In genomic region chr16:43508166-43508998, GRCm38 (mm10) we compare ENCODE assay signal across 14 mouse cellular contexts.
DNase-seq lines count a peak whose midpoint lies in the region; ATAC-seq and TF ChIP-seq lines count a peak whose summit lies in the region.
"Had no signal": no experiment of that assay in that cellular context is flagged by ENCODE, and none has a peak within 500 bp of the region (broad histone marks: within the 10 kb centered on the region; RNA-seq: fewer than 3 reads in every experiment).

No protein-coding gene starts in this region.

- 0 out of 2 replicates have a peak overlapping the region, but pooled peaks have one; percentile 11 for H3K9ac ChIP-seq in heart, adult 2 months (ENCODE audit: low read depth, low read length)
- peak overlapping the region; percentile 60 for H3K9ac ChIP-seq in midbrain, embryonic 13.5 days (replicated peaks)
- peak overlapping the region; percentile 11; the same call in 1 of the 2 replicates for H3K9ac ChIP-seq in heart, embryonic 16.5 days (ENCODE audit: low read length)
- H3K9ac ChIP-seq: limb, embryonic 15.5 days had no signal

- peaks cover 6% of the 10 kb centered on the region for H3K4me1 ChIP-seq in heart, adult 2 months (ENCODE audit: control insufficient read depth, insufficient read depth, low read length)
- peaks cover 63% of the 10 kb centered on the region for H3K4me1 ChIP-seq in midbrain, embryonic 13.5 days (replicated peaks)
- H3K4me1 ChIP-seq in midbrain, embryonic 10.5 days = peaks cover 51% of the 10 kb centered on the region
- peaks cover 15% of the 10 kb centered on the region for H3K4me1 ChIP-seq in heart, embryonic 16.5 days (ENCODE audit: control insufficient read depth, insufficient read depth, low read length)

- 75% methylated on average over 9 of the region's 9 CpGs for whole genome bisulfite sequencing in heart, adult 2 months
- 58% methylated on average over 9 of the region's 9 CpGs for WGBS in midbrain, embryonic 13.5 days
- 80% methylated on average over 9 of the region's 9 CpGs for WGBS in midbrain, embryonic 10.5 days
- 65% methylated on average over 9 of the region's 9 CpGs for WGBS in heart, embryonic 16.5 days

- no peak for TF ChIP-seq CTCF in heart, adult 2 months (IDR thresholded peaks at IDR 0.05)

- intact Hi-C loops in heart, adult 2 months (cut with DNase I) = loop anchor here (10.0 kb wide), 1 partner anchor 66 kb away; no protein-coding TSS in a partner anchor

- peaks cover 23% of the 10 kb centered on the region for H3K36me3 ChIP-seq in heart, adult 2 months (ENCODE audit: control insufficient read depth, insufficient read depth, low read length)
- H3K36me3 ChIP-seq in midbrain, embryonic 13.5 days = no peaks in the 10 kb centered on the region
- no peaks in the 10 kb centered on the region for H3K36me3 ChIP-seq in midbrain, embryonic 10.5 days
- no peaks in the 10 kb centered on the region for H3K36me3 ChIP-seq in heart, embryonic 16.5 days (ENCODE audit: control insufficient read depth, insufficient read depth)
- H3K36me3 ChIP-seq: limb, embryonic 15.5 days had no signal

- H3K9me3 ChIP-seq in midbrain, embryonic 13.5 days = no peaks in the 10 kb centered on the region
- H3K9me3 ChIP-seq in midbrain, embryonic 10.5 days (replicated peaks) = no peaks in the 10 kb centered on the region
- no peaks in the 10 kb centered on the region for H3K9me3 ChIP-seq in heart, embryonic 16.5 days (replicated peaks; ENCODE audit: control insufficient read depth, low read length)
- H3K9me3 ChIP-seq: limb, embryonic 15.5 days had no signal

- H3K79me2 ChIP-seq in heart, adult 2 months (replicated peaks; ENCODE audit: control insufficient read depth, insufficient read depth, low read length) = peaks cover 2% of the 10 kb centered on the region; the same call in 1 of the 2 replicates

- no peaks in the 10 kb centered on the region for H3K27me3 ChIP-seq in heart, adult 2 months (ENCODE audit: control insufficient read depth, insufficient read depth, low read length)
- H3K27me3 ChIP-seq in midbrain, embryonic 13.5 days = no peaks in the 10 kb centered on the region
- no peaks in the 10 kb centered on the region for H3K27me3 ChIP-seq in midbrain, embryonic 10.5 days (ENCODE audit: low read depth, poor library complexity, severe bottlenecking)
- H3K27me3 ChIP-seq in heart, embryonic 16.5 days (ENCODE audit: control insufficient read depth, insufficient read depth, low read length) = no peaks in the 10 kb centered on the region
- H3K27me3 ChIP-seq: limb, embryonic 15.5 days had no signal

- no peak for TF ChIP-seq POLR2A in heart, adult 2 months (IDR thresholded peaks at IDR 0.05; ENCODE audit: insufficient read depth, low read depth, low read length)

- ATAC-seq in midbrain, embryonic 13.5 days = no peak
- ATAC-seq in heart, embryonic 16.5 days (replicated peaks; ENCODE audit: extremely low read depth, insufficient read depth, low FRiP score) = no peak

- no peak overlapping the region for H3K4me3 ChIP-seq in heart, adult 2 months
- peak overlapping the region; percentile 31 for H3K4me3 ChIP-seq in midbrain, embryonic 13.5 days (replicated peaks)
- no peak overlapping the region for H3K4me3 ChIP-seq in midbrain, embryonic 10.5 days
- peak overlapping the region; percentile 12 for H3K4me3 ChIP-seq in heart, embryonic 16.5 days (ENCODE audit: low read length)
- H3K4me3 ChIP-seq: limb, embryonic 15.5 days had no signal

- peak overlapping the region; percentile 86 for H3K4me2 ChIP-seq in midbrain, embryonic 13.5 days (replicated peaks)
- H3K4me2 ChIP-seq in heart, embryonic 16.5 days (ENCODE audit: low read depth, low read length) = peak overlapping the region; percentile 44
- H3K4me2 ChIP-seq: limb, embryonic 15.5 days had no signal

- TF ChIP-seq EP300 in heart, adult 2 months (IDR thresholded peaks at IDR 0.05; ENCODE audit: insufficient read depth, low read depth, low read length) = no peak

- no peak for DNase-seq in heart, adult 2 months
- no peak for DNase-seq in heart, postnatal 4 days
- no peak for DNase-seq in midbrain, embryonic 10.5 days (ENCODE audit: low spot score)
- no peak for DNase-seq in thymus, postnatal 0 days (ENCODE audit: low spot score)
- no peak for DNase-seq in adipocyte (ENCODE audit: low spot score)
- DNase-seq in left cerebral cortex, adult 9 months (ENCODE audit: low spot score in 2 of 2) = no peak
- DNase-seq: adrenal gland, postnatal 25 days; gastrocnemius, postnatal 10 days; kidney, adult 18-20 months; right cerebral cortex, adult 18-20 months; thymus, postnatal 36 days had no signal

- peak overlapping the region; percentile 79 for H3K27ac ChIP-seq in heart, adult 2 months
- H3K27ac ChIP-seq in midbrain, embryonic 13.5 days = peak overlapping the region; percentile 25
- H3K27ac ChIP-seq in midbrain, embryonic 10.5 days (replicated peaks) = no peak overlapping the region
- H3K27ac ChIP-seq in heart, embryonic 16.5 days (ENCODE audit: low read length) = peak overlapping the region; percentile 48
- H3K27ac ChIP-seq: limb, embryonic 15.5 days had no signal

Comparison
In these comparisons a context has a peak if more than half of its experiments do, and no peak if none do; other contexts are left out.
1. H3K4me3 ChIP-seq: peak in midbrain, embryonic 13.5 days (single experiment) and heart, embryonic 16.5 days (single experiment); none in heart, adult 2 months (single experiment) and midbrain, embryonic 10.5 days (single experiment).
2. Peak in every context shown above with its lines, with median percentiles within 50 percentile points of each other: H3K9ac ChIP-seq.